Mouse (Mus musculus): ENCODE results near the gene Sbk2. TPM values are rescaled to one million over a fixed set of nuclear protein-coding genes. Genes with fewer than 3 reads are reported as not detected.

Sbk2 gene
- polyA plus RNA-seq, 1 experiment from 2014 or later: not detected

DNA sequence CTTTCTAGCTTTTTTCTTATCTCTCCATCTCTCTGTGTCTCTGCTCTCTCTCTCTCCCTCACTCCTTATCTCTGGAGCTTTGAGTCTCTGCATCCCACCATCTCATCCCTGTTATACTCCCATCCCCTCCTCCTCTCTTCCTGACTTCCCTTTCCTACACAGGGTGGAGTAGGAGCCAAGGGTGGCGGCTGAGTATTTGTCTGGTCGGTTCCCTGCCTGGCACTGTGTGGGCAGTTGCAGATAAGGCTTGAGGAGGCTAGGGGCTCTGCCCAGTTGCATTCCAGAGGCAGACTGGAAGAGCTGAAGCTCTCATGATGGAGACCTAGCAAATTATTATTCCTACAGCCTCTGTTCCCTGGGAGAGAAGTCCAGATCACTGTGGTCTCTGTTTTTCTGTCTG, 24.0 kb upstream of the Sbk2 start:
- peaks cover 30% of the 10 kb centered on the region for H3K36me3 ChIP-seq
- peaks cover under 1% of the 10 kb centered on the region; the same call in 1 of the 2 replicates for H3K27me3 ChIP-seq
- H3K9me3 ChIP-seq: no peaks in the 10 kb centered on the region
- no peak for ATAC-seq (ENCODE audit: low read depth)
- no peak overlapping the region for H3K4me3 ChIP-seq
- 63% methylated on average over 2 of the region's 2 CpGs for WGBS
- H3K4me2 ChIP-seq: no peak overlapping the region
- H3K27ac ChIP-seq (replicated peaks): no peak overlapping the region
- H3K9ac ChIP-seq: no peak overlapping the region
- H3K4me1 ChIP-seq (replicated peaks): peaks cover 11% of the 10 kb centered on the region

DNA sequence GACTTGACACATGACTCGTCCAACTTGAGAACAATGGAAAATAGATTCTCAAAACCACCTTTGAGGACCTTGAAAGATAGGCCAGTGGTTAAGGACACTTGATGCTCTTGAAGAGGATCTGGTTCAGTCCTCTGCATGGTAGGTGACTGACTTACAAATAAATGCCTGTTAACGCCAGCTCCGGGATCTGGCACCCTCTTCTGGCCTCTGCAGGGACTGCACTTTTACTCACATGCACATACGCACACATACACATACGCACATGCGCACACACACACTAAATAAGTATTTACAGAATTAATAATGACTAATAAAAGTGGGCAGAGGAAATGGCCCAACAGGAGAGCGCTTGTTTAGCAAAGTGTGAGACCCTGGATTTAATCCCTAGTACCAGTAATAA, 12.6 kb upstream of the Sbk2 start:
- peaks cover 2% of the 10 kb centered on the region; the same call in 1 of the 2 replicates for H3K9me3 ChIP-seq
- H3K27ac ChIP-seq (replicated peaks): no peak overlapping the region
- no peaks in the 10 kb centered on the region for H3K36me3 ChIP-seq
- H3K4me2 ChIP-seq: no peak overlapping the region
- H3K27me3 ChIP-seq: no peaks in the 10 kb centered on the region; the same call in 1 of the 2 replicates
- no peaks in the 10 kb centered on the region for H3K4me1 ChIP-seq (replicated peaks)
- H3K4me3 ChIP-seq: no peak overlapping the region
- no peak overlapping the region for H3K9ac ChIP-seq
- WGBS: 89% methylated on average over 7 of the region's 7 CpGs
- ATAC-seq (ENCODE audit: low read depth): no peak

DNA sequence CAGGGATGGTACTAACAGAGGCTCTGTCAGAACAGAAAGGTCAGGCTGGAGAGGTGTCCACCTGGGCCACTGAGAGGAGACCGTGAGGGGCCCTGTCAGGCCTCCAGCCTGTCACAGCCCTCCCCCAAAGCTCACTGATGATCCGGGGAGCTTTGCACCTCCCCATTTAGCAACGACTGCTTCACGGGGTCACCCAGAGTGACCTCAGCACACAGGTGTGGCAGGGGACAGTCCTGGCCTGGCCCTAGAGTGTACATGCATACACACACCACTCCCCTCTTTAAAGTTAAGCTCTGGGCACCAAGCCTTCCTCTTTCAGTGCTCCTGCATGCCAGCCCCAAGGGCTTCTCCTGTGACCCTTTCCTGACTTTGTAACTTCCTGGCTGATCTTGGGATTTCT, 11.2 kb upstream of the Sbk2 start:
- Histone ChIP-seq H3K27ac (replicated peaks) (no peak overlapping the region), H3K4me2 (no peak overlapping the region), H3K4me3 (no peak overlapping the region), H3K9me3 (peaks cover 2% of the 10 kb centered on the region; the same call in 1 of the 2 replicates), H3K27me3 (no peaks in the 10 kb centered on the region; the same call in 1 of the 2 replicates), H3K36me3 (no peaks in the 10 kb centered on the region), H3K9ac (no peak overlapping the region), H3K4me1 (replicated peaks) (no peaks in the 10 kb centered on the region)
- ATAC-seq (ENCODE audit: low read depth): no peak
- 86% methylated on average over 4 of the region's 4 CpGs for WGBS

DNA sequence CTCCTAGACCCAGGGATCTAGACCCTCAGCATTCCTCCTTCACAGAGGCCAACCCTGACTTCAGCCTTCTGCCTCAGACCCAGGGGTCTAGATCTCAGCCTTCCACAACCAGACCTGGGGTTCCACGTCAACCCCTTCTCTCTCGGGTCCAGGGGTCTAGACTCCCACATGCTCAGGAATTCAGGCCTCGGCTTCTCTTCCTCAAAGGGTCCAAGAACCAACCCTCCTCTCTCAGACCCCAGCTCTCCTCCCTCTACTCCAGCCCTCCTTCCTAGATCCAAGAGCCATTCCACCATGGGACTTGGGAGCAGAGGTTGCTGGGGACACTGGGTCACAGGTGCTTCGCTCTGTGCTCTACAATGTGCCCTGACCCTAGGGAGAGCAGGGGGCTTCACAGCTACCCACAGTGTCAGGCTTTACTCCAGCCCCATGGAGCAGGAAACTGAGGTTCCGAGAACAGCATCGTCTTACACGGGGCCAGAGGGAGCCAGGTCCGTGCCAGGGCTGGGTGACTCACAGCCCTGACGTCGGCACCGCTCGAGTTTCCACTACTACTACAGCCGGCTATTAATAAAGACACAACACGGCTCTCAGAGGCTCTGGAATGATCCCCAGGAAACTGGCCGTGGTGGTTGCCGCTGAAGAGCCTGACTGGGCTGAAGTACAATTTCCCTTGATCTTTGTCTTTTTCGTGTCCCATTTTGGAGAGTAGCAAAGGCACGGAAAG, 8.3 kb upstream of the Sbk2 start:
- Histone ChIP-seq H3K27ac (replicated peaks) (no peak overlapping the region), H3K9ac (no peak overlapping the region), H3K4me2 (no peak overlapping the region), H3K4me1 (replicated peaks) (no peaks in the 10 kb centered on the region), H3K4me3 (no peak overlapping the region), H3K36me3 (no peaks in the 10 kb centered on the region), H3K27me3 (no peaks in the 10 kb centered on the region; the same call in 1 of the 2 replicates), H3K9me3 (peaks cover 2% of the 10 kb centered on the region; the same call in 1 of the 2 replicates)
- no peak for ATAC-seq (ENCODE audit: low read depth)
- 79% methylated on average over 18 of the region's 18 CpGs for WGBS

DNA sequence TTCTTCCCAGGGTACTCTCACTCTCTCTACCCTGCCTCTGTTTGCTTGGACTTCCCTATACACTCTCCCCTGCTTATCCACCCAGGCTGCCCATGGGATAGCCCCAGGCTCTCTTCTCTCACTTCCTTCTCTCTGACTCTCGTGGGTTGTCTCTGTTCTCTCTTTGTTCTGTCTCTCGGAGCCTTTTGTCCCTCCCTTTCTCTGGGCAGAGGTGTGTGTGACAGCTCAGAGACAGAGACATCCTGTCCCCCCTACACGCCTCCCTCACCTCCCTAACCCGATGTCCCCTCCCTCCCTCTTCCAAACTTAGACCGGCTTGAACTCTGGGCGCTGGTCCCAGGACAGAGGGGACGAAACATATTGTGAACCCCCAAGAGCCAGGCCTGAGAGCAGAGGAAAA, 7.5 kb upstream of the Sbk2 start:
- H3K36me3 ChIP-seq: no peaks in the 10 kb centered on the region
- H3K4me2 ChIP-seq: no peak overlapping the region
- no peaks in the 10 kb centered on the region for H3K4me1 ChIP-seq (replicated peaks)
- no peaks in the 10 kb centered on the region; the same call in 1 of the 2 replicates for H3K27me3 ChIP-seq
- H3K9ac ChIP-seq: no peak overlapping the region
- no peaks in the 10 kb centered on the region for H3K9me3 ChIP-seq
- no peak overlapping the region for H3K27ac ChIP-seq (replicated peaks)
- 29% methylated on average over 7 of the region's 7 CpGs for WGBS
- no peak overlapping the region for H3K4me3 ChIP-seq
- ATAC-seq (ENCODE audit: low read depth): no peak

DNA sequence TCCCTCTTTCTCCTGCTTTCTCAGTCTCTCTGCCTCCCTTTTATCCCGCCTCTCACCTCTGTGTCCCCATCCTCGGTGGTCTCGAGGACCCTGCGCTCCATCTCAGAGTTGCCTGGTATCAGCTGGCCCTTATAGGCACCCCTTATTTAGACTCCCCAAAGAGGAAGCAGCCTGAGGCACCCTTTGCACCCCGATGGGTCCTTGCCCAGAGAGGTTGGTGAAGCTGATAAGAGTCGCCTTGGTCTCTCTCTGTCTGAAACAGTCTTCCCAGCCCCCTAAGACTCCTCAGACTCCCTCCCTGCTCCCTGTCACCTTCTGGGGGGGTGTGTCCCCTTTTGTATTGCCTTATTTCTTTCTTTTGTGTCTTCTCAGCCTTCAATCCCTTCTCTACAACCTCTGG, 6.9 kb upstream of the Sbk2 start, which contains the start of gene Sbk3:
Gene Sbk3, minus strand, starts transcription at position 101 of the 400 bp plus-strand sequence.
- Histone ChIP-seq H3K4me2 (no peak within 1 kb of the TSS), H3K27ac (replicated peaks) (no peak within 1 kb of the TSS), H3K27me3 (no peaks in the 10 kb centered on the region; the same call in 1 of the 2 replicates), H3K36me3 (no peaks in the 10 kb centered on the region), H3K4me3 (no peak within 1 kb of the TSS), H3K4me1 (replicated peaks) (no peaks in the 10 kb centered on the region), H3K9me3 (no peaks in the 10 kb centered on the region), H3K9ac (no peak within 1 kb of the TSS)
- ATAC-seq (ENCODE audit: low read depth): no peak
- WGBS: 48% methylated on average over 6 of the region's 6 CpGs

DNA sequence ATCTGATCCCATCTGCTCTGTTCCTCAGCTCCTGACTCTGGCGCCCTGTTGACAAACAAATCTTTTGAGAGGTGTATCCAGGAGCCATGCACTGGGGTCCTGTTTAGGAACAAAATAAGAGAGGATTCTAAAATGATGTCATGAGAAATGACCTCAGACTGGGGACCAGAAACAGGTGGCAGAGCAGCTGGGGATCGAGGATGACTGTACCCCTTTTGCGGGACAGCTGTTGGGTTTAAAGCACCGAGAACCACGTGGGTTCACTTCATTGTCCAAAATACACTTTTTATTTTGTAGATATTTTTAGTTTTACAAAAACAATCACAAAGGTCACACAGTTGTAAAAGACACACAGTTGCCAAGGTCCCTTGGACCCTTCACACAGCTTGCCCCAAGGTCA, 782 bp upstream of the Sbk2 start:
- Histone ChIP-seq H3K9ac (no peak overlapping the region), H3K4me2 (no peak overlapping the region), H3K9me3 (no peaks in the 10 kb centered on the region), H3K27me3 (no peaks in the 10 kb centered on the region; the same call in 1 of the 2 replicates), H3K4me1 (replicated peaks) (no peaks in the 10 kb centered on the region), H3K36me3 (no peaks in the 10 kb centered on the region), H3K4me3 (no peak overlapping the region), H3K27ac (replicated peaks) (no peak overlapping the region)
- no peak for ATAC-seq (ENCODE audit: low read depth)
- 79% methylated on average over 5 of the region's 5 CpGs for WGBS

DNA sequence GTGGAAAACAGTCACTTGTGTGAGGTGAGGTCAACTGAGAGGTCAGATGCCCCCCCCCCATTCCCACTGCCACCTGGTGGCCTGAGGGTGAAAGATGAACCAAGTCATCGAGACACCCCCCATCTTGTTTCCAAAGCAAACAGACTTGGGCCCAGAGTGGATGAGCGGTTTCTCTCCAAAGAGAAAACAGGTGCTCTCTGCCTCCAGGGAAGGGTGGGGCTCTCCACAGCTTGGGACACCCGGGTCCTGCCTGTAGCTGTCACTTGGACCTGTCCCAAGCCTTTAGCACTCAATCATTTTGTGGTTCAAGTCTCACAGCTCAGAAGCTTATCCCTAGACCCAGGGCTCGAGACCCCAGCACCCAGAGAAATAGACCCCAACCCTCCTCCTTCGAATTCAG, 679 bp downstream of the Sbk2 start:
- no peak overlapping the region for H3K27ac ChIP-seq (replicated peaks)
- no peaks in the 10 kb centered on the region for H3K9me3 ChIP-seq
- H3K4me2 ChIP-seq: no peak overlapping the region
- no peak overlapping the region for H3K9ac ChIP-seq
- no peaks in the 10 kb centered on the region for H3K4me1 ChIP-seq (replicated peaks)
- WGBS: 79% methylated on average over 5 of the region's 5 CpGs
- ATAC-seq (ENCODE audit: low read depth): 0 out of 2 replicates have a peak, but pooled peaks have one; percentile 19
- H3K27me3 ChIP-seq: no peaks in the 10 kb centered on the region; the same call in 1 of the 2 replicates
- no peak overlapping the region for H3K4me3 ChIP-seq
- H3K36me3 ChIP-seq: no peaks in the 10 kb centered on the region

DNA sequence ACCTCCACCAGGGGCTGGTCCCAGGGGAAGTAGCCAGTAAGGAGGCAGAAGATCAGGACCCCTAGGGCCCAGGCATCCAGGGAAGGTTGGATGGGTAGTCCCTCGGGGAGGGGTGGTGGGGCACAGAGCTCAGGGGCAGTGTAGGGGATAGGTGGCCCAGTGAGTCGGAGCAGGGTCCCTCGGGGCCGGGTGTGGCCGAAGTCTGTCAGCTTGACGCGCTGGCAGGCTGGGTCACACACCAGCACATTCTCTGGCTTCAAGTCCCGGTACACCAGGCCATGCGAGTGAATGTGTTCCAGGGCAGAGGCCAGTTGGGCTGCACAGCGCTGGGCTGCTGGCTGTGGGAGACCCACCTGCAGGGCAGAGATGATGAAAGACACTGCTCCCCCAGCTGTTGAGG, 6.8 kb downstream of the Sbk2 start:
- Histone ChIP-seq H3K4me3 (no peak overlapping the region), H3K9me3 (no peaks in the 10 kb centered on the region), H3K4me2 (no peak overlapping the region), H3K27me3 (no peaks in the 10 kb centered on the region), H3K9ac (no peak overlapping the region), H3K4me1 (replicated peaks) (no peaks in the 10 kb centered on the region), H3K27ac (replicated peaks) (no peak overlapping the region), H3K36me3 (no peaks in the 10 kb centered on the region)
- whole genome bisulfite sequencing: 91% methylated on average over 10 of the region's 10 CpGs
- no peak for ATAC-seq (ENCODE audit: low read depth)

DNA sequence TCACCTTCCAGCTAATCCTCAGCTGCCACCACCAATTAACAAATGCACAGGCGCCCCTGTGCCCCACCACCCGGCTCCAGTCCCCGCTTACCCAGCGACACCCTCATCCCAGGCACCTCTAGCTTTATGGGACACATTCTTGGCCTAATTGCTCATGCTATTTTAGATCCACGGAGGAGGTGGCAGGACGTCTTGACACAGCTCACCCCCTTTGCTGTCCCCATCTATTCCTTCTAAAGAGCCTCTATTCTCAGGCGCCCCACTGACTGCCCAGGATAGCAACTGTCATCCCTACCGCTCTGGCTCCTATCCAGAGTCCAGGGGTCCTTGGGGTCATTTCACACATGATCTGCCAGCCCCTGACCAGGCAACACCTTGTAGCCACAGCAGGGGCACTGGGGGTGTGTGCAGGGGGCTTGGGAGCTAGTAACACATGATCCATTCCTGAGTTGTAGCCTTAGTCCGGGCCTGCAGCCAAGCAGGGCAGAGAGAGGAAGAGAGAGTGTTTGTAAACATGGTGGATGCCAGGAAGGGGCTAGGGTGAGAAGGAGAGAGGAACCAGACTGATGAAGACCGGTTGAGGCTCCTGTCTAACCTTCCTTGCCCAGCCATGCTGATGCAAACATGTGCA, 10.3 kb downstream of the Sbk2 start:
- Histone ChIP-seq H3K9ac (no peak overlapping the region), H3K4me1 (replicated peaks) (no peaks in the 10 kb centered on the region), H3K36me3 (no peaks in the 10 kb centered on the region), H3K4me2 (no peak overlapping the region), H3K27ac (replicated peaks) (no peak overlapping the region), H3K9me3 (no peaks in the 10 kb centered on the region), H3K4me3 (no peak overlapping the region), H3K27me3 (no peaks in the 10 kb centered on the region)
- WGBS: 39% methylated on average over 10 of the region's 10 CpGs
- ATAC-seq (ENCODE audit: low read depth): no peak

DNA sequence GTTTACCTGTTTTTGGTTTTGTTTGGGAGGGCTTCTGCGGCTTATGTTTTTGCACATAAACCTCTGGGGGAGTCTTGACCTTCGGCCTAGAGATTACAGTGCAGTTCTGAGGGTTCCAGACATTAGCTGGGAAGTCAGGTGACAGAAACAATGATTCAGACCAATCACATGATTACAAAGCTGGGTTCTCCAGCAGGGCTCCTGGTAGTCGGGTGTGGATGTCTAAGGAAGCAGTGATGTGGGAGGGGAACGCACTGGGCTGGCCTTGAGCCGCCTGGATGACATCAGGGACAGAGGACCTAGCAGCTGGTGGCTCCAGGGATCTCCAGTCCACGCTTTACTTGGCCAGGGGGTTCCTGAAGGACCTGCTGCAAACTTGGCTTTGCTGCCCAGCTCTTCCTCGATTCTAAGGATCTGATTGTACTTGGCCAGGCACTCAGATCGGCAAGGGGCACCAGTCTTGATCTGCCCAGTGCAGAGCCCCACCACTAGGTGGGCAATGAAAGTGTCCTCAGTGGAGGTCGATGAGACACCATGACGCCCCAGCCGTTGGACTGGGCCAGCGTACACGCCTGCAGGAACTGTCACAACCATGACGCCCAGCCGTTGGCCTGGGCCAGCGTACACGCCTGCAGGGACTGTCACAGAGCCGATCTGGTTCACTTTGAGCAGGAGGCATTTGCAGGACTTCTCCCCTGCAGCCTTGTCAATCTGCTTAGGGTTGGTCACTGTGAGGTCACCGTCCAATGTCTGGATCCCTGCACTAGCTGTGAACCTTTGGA, 13.5 kb downstream of the Sbk2 start:
- no peaks in the 10 kb centered on the region for H3K4me1 ChIP-seq (replicated peaks)
- no peak overlapping the region for H3K9ac ChIP-seq
- WGBS: 87% methylated on average over 19 of the region's 19 CpGs
- no peaks in the 10 kb centered on the region for H3K9me3 ChIP-seq
- no peak for ATAC-seq (ENCODE audit: low read depth)
- no peak overlapping the region for H3K4me3 ChIP-seq
- no peak overlapping the region for H3K27ac ChIP-seq (replicated peaks)
- no peaks in the 10 kb centered on the region for H3K36me3 ChIP-seq
- H3K27me3 ChIP-seq: no peaks in the 10 kb centered on the region
- H3K4me2 ChIP-seq: no peak overlapping the region

DNA sequence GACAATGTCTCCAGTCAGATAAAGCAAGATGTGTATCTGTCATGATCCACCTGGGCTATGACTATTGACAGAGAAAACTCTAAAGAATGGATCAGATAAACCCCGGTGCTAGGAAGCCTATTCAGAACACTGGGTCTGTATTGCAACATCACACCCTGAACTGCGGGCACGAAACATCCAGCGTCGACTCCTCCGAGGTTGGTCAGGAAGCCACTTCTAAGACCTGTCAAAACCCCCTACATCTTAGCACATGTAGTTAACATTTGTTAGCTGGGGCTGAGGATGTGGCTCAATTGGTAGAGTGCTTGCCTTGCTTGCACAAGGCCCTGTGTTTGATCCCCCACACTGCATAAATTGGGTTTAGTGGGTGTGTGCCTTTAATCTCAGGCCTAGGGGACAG, 15.8 kb downstream of the Sbk2 start:
- H3K4me2 ChIP-seq: no peak overlapping the region

More for the DNA sequence above, 15.8 kb downstream of the Sbk2 start:
- H3K4me1 ChIP-seq (replicated peaks): no peaks in the 10 kb centered on the region
- ATAC-seq (ENCODE audit: low read depth): no peak
- no peak overlapping the region for H3K27ac ChIP-seq (replicated peaks)
- H3K4me3 ChIP-seq: no peak overlapping the region
- no peaks in the 10 kb centered on the region for H3K36me3 ChIP-seq
- 82% methylated on average over 6 of the region's 6 CpGs for WGBS
- 0 out of 2 replicates have a peak overlapping the region, but pooled peaks have one; percentile 5 for H3K9ac ChIP-seq
- no peaks in the 10 kb centered on the region for H3K9me3 ChIP-seq
- no peaks in the 10 kb centered on the region for H3K27me3 ChIP-seq
